Mouse (Mus musculus): ENCODE measurements around the gene Olfr615. TPM values are rescaled to one million over a fixed set of nuclear protein-coding genes. Genes with fewer than 3 reads are reported as not detected.
"Not testable (repeated sequence)": the region's sequence is repeated elsewhere in the genome, so short reads cannot be mapped to it uniquely, and the experiment has no call there.

Gene Olfr615
- not detected in 2 replicates for total RNA-seq (2012; rRNA removed)

- TF ChIP-seq CHD2 (IDR thresholded peaks at IDR 0.05; ENCODE audit: low read depth, low read length) (no peak), ZC3H11A (IDR thresholded peaks at IDR 0.05; ENCODE audit: borderline replicate concordance, low read depth, low read length) (no peak), HCFC1 (IDR thresholded peaks at IDR 0.05; ENCODE audit: borderline replicate concordance, insufficient read depth, low read length) (no peak), MAFK (IDR thresholded peaks at IDR 0.05; ENCODE audit: insufficient read depth, low read depth, low read length) (no peak), ZNF384 (IDR thresholded peaks at IDR 0.05; ENCODE audit: low read depth, low read length) (no peak)
- in situ Hi-C loops (cut with MboI; ENCODE audit: low sequenced_read_pairs in 2 of 2, unreplicated experiment in 2 of 2) = no loop called here
- no peaks in the 10 kb centered on the region for H3K9me3 ChIP-seq (ENCODE audit: control insufficient read depth, insufficient read depth, low read depth, low read length)
- DNase-seq (ENCODE audit: low read depth, low spot score) = no peak
- H3K36me3 ChIP-seq (ENCODE audit: control insufficient read depth, insufficient read depth, low read length, poor library complexity, severe bottlenecking) = no peaks in the 10 kb centered on the region
- H3K4me3 ChIP-seq (ENCODE audit: insufficient read depth in 1 of 2, low read depth in 1 of 2, low read length in 2 of 2, poor library complexity in 1 of 2, severe bottlenecking in 1 of 2) = no peak within 1 kb of the TSS
- no peaks in the 10 kb centered on the region for H3K4me1 ChIP-seq (ENCODE audit: control insufficient read depth in 2 of 2, insufficient read depth in 2 of 2, low read length in 2 of 2, poor library complexity in 1 of 2)
- H3K27ac ChIP-seq (ENCODE audit: insufficient read depth, low read depth, low read length, poor library complexity, severe bottlenecking) = no peak within 1 kb of the TSS
- no peak within 1 kb of the TSS for H3K9ac ChIP-seq (ENCODE audit: insufficient read depth, low read depth, low read length, poor library complexity, severe bottlenecking)
Observed at GRCm38 (mm10) chr7:103555779-103556178, at the start of gene Olfr615. Gene Olfr615 (plus strand): TSS chr7:103556079.

GRCm38 (mm10) chr7:103512022-103512421 is 43.9 kb upstream of the Olfr615 start, which contains the start of gene Olfr610:
Gene Olfr610 (minus strand): TSS chr7:103512122.
- H3K9me3 ChIP-seq (ENCODE audit: control insufficient read depth, insufficient read depth, low read depth, low read length) = no peaks in the 10 kb centered on the region
- no peak within 1 kb of the TSS for H3K4me3 ChIP-seq (ENCODE audit: insufficient read depth in 1 of 2, low read depth in 1 of 2, low read length in 2 of 2, poor library complexity in 1 of 2, severe bottlenecking in 1 of 2)
- no peak within 1 kb of the TSS for H3K27ac ChIP-seq (ENCODE audit: insufficient read depth, low read depth, low read length, poor library complexity, severe bottlenecking)
- no peak for DNase-seq (ENCODE audit: low read depth, low spot score)
- TF ChIP-seq ZNF384 (IDR thresholded peaks at IDR 0.05; ENCODE audit: low read depth, low read length) (no peak), HCFC1 (IDR thresholded peaks at IDR 0.05; ENCODE audit: borderline replicate concordance, insufficient read depth, low read length) (no peak), CHD2 (IDR thresholded peaks at IDR 0.05; ENCODE audit: low read depth, low read length) (no peak), MAFK (IDR thresholded peaks at IDR 0.05; ENCODE audit: insufficient read depth, low read depth, low read length) (no peak), ZC3H11A (IDR thresholded peaks at IDR 0.05; ENCODE audit: borderline replicate concordance, low read depth, low read length) (no peak)
- no peaks in the 10 kb centered on the region for H3K36me3 ChIP-seq (ENCODE audit: control insufficient read depth, insufficient read depth, low read length, poor library complexity, severe bottlenecking)
- H3K4me1 ChIP-seq (ENCODE audit: control insufficient read depth in 2 of 2, insufficient read depth in 2 of 2, low read length in 2 of 2, poor library complexity in 1 of 2) = no peaks in the 10 kb centered on the region
- H3K9ac ChIP-seq (ENCODE audit: insufficient read depth, low read depth, low read length, poor library complexity, severe bottlenecking) = no peak within 1 kb of the TSS
- in situ Hi-C loops (cut with MboI; ENCODE audit: low sequenced_read_pairs in 2 of 2, unreplicated experiment in 2 of 2) = no loop called here

DNA sequence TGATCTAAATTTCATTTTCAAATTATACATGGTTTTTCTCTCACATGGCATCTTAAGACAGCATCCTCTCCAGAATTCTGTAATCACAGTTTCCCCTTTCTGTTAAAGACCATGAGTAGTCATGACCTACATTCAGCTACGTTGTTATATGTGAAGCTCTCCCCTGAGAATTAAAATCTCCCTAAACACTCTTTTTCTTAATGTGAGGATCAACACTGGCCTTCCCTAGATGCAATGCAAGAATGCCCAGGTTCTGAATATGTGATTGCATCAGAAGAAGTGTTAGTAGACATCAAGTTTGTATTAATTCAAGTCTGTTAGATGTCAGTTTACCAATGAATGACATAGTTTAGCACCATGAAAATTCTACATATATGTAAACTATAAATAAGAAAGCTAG is 35.1 kb upstream of the Olfr615 start, which contains the start of gene Olfr611:
Gene Olfr611, minus strand, starts transcription at position 101 of the 400 bp plus-strand sequence.
- DNase-seq (ENCODE audit: low read depth, low spot score); H3K4me3 ChIP-seq (ENCODE audit: insufficient read depth in 1 of 2, low read depth in 1 of 2, low read length in 2 of 2, poor library complexity in 1 of 2, severe bottlenecking in 1 of 2); H3K9ac ChIP-seq (ENCODE audit: insufficient read depth, low read depth, low read length, poor library complexity, severe bottlenecking); H3K9me3 ChIP-seq (ENCODE audit: control insufficient read depth, insufficient read depth, low read depth, low read length); H3K4me1 ChIP-seq (ENCODE audit: control insufficient read depth in 2 of 2, insufficient read depth in 2 of 2, low read length in 2 of 2, poor library complexity in 1 of 2); H3K36me3 ChIP-seq (ENCODE audit: control insufficient read depth, insufficient read depth, low read length, poor library complexity, severe bottlenecking); in situ Hi-C loops (cut with MboI; ENCODE audit: low sequenced_read_pairs in 2 of 2, unreplicated experiment in 2 of 2); H3K27ac ChIP-seq (ENCODE audit: insufficient read depth, low read depth, low read length, poor library complexity, severe bottlenecking): not testable (repeated sequence)

DNA sequence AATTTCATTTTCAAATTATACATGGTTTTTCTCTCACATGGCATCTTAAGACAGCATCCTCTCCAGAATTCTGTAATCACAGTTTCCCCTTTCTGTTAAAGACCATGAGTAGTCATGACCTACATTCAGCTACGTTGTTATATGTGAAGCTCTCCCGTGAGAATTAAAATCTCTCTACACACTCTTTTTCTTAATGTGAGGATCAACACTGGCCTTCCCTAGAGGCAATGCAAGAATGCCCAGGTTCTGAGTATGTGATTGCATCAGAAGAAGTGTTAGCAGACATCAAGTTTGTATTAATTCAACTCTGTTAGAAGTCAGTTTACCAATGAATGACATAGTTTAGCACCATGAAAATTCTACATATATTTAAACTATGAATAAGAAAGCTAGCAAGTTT is 13.3 kb upstream of the Olfr615 start, which contains the start of gene Olfr612:
Gene Olfr612, minus strand, starts transcription at position 101 of the 400 bp plus-strand sequence.
- H3K4me3 ChIP-seq (ENCODE audit: insufficient read depth in 1 of 2, low read depth in 1 of 2, low read length in 2 of 2, poor library complexity in 1 of 2, severe bottlenecking in 1 of 2); in situ Hi-C loops (cut with MboI; ENCODE audit: low sequenced_read_pairs in 2 of 2, unreplicated experiment in 2 of 2); H3K27ac ChIP-seq (ENCODE audit: insufficient read depth, low read depth, low read length, poor library complexity, severe bottlenecking); H3K36me3 ChIP-seq (ENCODE audit: control insufficient read depth, insufficient read depth, low read length, poor library complexity, severe bottlenecking); DNase-seq (ENCODE audit: low read depth, low spot score); H3K9me3 ChIP-seq (ENCODE audit: control insufficient read depth, insufficient read depth, low read depth, low read length); H3K9ac ChIP-seq (ENCODE audit: insufficient read depth, low read depth, low read length, poor library complexity, severe bottlenecking); H3K4me1 ChIP-seq (ENCODE audit: control insufficient read depth in 2 of 2, insufficient read depth in 2 of 2, low read length in 2 of 2, poor library complexity in 1 of 2): not testable (repeated sequence)

GRCm38 (mm10) chr7:103547774-103548173 is 8.1 kb upstream of the Olfr615 start, which contains the start of gene Olfr613:
Gene Olfr613 (plus strand): TSS chr7:103548074.
- in situ Hi-C loops (cut with MboI; ENCODE audit: low sequenced_read_pairs in 2 of 2, unreplicated experiment in 2 of 2) = no loop called here
- no peak for TF ChIP-seq CHD2 (IDR thresholded peaks at IDR 0.05; ENCODE audit: low read depth, low read length)
- TF ChIP-seq MAFK (IDR thresholded peaks at IDR 0.05; ENCODE audit: insufficient read depth, low read depth, low read length) = no peak

More at GRCm38 (mm10) chr7:103547774-103548173, 8.1 kb upstream of the Olfr615 start, which contains the start of gene Olfr613:
- Histone ChIP-seq H3K27ac (ENCODE audit: insufficient read depth, low read depth, low read length, poor library complexity, severe bottlenecking) (no peak within 1 kb of the TSS), H3K4me3 (ENCODE audit: insufficient read depth in 1 of 2, low read depth in 1 of 2, low read length in 2 of 2, poor library complexity in 1 of 2, severe bottlenecking in 1 of 2) (no peak within 1 kb of the TSS), H3K9ac (ENCODE audit: insufficient read depth, low read depth, low read length, poor library complexity, severe bottlenecking) (no peak within 1 kb of the TSS), H3K9me3 (ENCODE audit: control insufficient read depth, insufficient read depth, low read depth, low read length) (no peaks in the 10 kb centered on the region), H3K36me3 (ENCODE audit: control insufficient read depth, insufficient read depth, low read length, poor library complexity, severe bottlenecking) (no peaks in the 10 kb centered on the region), H3K4me1 (ENCODE audit: control insufficient read depth in 2 of 2, insufficient read depth in 2 of 2, low read length in 2 of 2, poor library complexity in 1 of 2) (no peaks in the 10 kb centered on the region)
- no peak for DNase-seq (ENCODE audit: low read depth, low spot score)

All from ES-E14 (cell line).